Mouse (Mus musculus) lung, adult 10 weeks (tissue): ENCODE measurements around the gene Clgn. TPM values are rescaled to one million over a fixed set of nuclear protein-coding genes. Genes with fewer than 3 reads are reported as not detected.

Experiments used
- polyA plus RNA-seq: library from polyadenylated mRNA; stranded (reverse); fragments of 350-450 nt; fragmentation: Illumina TruSeq; extraction: RNeasy Lipid Tissue Mini Kit (QIAGEN cat#74804); gene quantifications from one replicate; pipeline ENCODE4 v1.2.3, GENCODE M21; 2014; ENCODE audit warnings: low read depth, low replicate concordance; ENCODE audit not compliant: insufficient read depth

Gene Clgn
- not detected for polyA plus RNA-seq

DNA sequence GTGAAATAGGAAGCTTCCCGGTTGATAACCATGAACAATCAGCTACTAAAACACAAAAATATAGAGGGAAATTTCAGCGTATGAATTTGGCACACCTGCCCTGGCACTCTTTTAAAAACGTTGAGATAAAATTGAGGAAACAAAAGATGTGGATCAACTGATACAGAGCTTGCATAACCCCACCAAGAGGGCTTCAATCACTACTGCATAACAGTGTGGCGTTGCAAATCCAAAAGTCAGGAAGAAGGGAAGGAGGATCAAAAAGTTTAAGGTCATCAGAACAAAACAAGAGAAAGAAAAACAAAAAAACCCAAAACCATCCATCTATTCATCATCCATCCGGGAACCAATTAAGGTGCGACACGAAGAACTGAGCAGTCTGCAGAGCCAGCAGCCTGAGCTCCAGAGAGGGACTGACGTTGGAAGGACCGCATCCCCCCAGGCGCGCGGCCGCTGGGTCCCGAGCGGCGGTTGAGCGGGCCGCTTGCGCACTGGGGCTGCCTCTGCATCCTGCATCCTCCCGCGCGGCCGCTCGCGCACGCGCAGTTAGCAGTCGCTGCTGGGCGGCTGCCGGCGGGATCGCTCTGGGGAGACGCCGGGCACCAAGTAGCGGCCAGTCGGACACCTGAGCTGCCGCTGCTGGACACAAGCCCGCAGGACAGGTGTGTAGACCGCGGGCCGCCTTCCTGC lies at the start of gene Clgn:
Gene Clgn, plus strand, starts transcription at position 552 of the 690 bp plus-strand sequence.

GRCm38 (mm10) chr8:83348263-83348662 lies 41.4 kb upstream of the Clgn start, which contains the start of gene Mgat4d:
Gene Mgat4d (plus strand): TSS chr8:83348471.

DNA sequence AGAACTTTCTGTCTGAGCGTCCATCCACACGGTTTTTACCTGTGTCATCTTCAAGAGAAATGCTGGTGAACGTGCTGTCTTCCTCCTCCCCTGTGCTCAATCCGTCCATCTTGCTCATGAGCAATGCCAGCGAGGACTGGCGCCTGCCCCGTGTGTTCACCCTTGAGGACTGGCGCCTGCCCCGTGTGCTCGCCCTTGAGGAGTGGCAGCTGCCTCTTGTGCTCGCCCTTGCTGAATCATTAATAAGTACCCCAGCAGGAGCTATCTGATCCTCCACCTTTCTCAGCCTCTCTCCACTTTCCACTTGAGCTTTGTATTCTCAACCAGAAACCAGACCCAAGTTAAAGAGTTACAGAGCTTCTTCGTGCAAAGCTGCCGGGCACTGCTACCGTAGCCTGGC lies 68.6 kb downstream of the Clgn start, which contains the start of gene Scoc:
Gene Scoc, minus strand, starts transcription at position 170 of the 400 bp plus-strand sequence.

Other genes starting within 250 kb of the Clgn start
- 5.6 TPM for gene Tbc1d9, start 224.5 kb upstream of the Clgn start, polyA plus RNA-seq
- not detected for gene Gm10645, start 223.7 kb upstream of the Clgn start, polyA plus RNA-seq
- gene Ucp1, start 99.5 kb upstream of the Clgn start, polyA plus RNA-seq, result 27.4 TPM
- gene Elmod2, start 57.4 kb upstream of the Clgn start, polyA plus RNA-seq, result 4.9 TPM
- not detected for gene Mgat4d, start 41.4 kb upstream of the Clgn start, polyA plus RNA-seq
- 53.7 TPM for gene Scoc, start 68.5 kb downstream of the Clgn start, polyA plus RNA-seq
- not detected for gene Olfr370, start 145.9 kb downstream of the Clgn start, polyA plus RNA-seq
- gene Ndufb7, start 176.8 kb downstream of the Clgn start, polyA plus RNA-seq, result 270 TPM
- gene Tecr, start 218.1 kb downstream of the Clgn start, polyA plus RNA-seq, result 176 TPM
- gene Dnajb1, start 218.3 kb downstream of the Clgn start, polyA plus RNA-seq, result 32.1 TPM